Mouse (Mus musculus): ENCODE measurements around the gene Kcnk5. TPM values are rescaled to one million over a fixed set of nuclear protein-coding genes. Genes with fewer than 3 reads are reported as not detected.

The Kcnk5 gene
- polyA plus RNA-seq, 1 experiment: 1.6 TPM

DNA sequence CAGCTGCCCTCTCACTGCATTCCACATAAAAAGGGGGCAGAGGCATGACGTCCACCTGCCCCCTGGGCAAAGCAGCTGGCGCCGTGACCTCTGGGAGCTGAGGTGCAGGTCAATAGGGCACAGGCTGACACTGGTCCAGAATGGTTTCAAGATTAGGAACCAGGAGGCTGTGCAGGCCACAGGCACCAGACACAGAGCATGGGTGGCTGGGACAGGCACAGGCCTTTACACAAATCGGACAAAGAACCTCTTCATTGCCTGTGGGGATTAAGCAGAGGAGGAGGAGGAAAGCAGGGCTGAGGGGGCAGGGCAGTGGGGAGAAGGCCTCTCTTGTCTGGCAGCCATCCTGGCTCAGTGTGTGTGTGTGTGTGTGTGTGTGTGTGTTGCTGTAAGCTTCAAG, 37.5 kb downstream of the Kcnk5 start:
- Histone ChIP-seq H3K9me3 (ENCODE audit: control insufficient read depth, low read length) (no peaks in the 10 kb centered on the region), H3K4me1 (ENCODE audit: control insufficient read depth) (peaks cover under 1% of the 10 kb centered on the region), H3K27me3 (ENCODE audit: control insufficient read depth) (no peaks in the 10 kb centered on the region), H3K36me3 (ENCODE audit: control insufficient read depth) (peaks cover 93% of the 10 kb centered on the region), H3K4me3 (replicated peaks) (no peak overlapping the region)
- TF ChIP-seq GATA1 (IDR thresholded peaks at IDR 0.05; ENCODE audit: low read length): no peak
- TF ChIP-seq TAL1 (IDR thresholded peaks at IDR 0.05; ENCODE audit: low read length): no peak

DNA sequence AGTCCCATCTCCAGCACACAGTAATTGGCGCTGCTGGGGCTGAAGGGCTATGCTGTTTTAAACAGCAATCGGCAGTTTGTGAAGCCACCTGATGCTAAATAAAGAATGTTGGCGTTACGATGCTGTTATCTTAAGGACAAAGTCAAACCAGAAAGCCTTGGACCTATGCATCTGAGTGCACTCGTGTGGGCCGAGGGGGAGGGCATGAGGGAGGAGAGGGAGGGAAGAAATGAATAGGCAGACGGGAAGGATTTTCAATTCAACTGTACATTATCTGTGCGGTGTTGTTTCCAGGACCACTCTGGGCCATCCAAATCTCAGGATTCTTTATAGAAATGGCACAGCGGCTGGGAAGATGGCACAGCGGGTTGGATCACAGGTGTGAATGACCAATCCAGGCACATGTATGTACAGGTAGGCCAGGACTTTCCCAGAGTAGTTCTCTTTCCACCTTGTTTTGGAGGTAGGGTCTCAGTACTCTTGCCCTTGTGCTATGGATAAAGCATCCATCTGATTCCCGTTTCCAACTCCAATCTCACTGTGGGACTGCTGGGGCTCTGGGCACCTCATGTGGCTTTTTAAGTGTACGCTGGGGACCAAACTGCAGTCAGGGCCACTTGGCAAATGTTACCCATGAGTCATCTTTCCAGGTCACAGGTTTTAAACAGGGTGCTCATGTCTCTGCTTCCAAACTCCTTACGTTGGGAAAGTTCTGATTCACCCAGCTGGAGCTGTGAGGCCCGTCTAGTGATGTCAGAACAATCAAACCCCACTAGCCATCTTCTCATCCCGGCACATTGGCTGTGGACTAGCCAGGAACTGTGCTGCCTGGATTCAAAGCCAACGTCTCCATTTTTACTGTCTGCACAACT, 42.9 kb downstream of the Kcnk5 start, which contains the start of gene Saysd1:
TSS of gene Saysd1 (minus strand) at position 51 of the 872 bp plus-strand sequence.
- H3K9me3 ChIP-seq (ENCODE audit: control insufficient read depth, low read length): no peaks in the 10 kb centered on the region
- H3K36me3 ChIP-seq (ENCODE audit: control insufficient read depth): peaks cover 55% of the 10 kb centered on the region
- TF ChIP-seq TAL1 (IDR thresholded peaks at IDR 0.05; ENCODE audit: low read length): no peak
- no peak for TF ChIP-seq GATA1 (IDR thresholded peaks at IDR 0.05; ENCODE audit: low read length)
- no peak within 1 kb of the TSS for H3K4me3 ChIP-seq (replicated peaks)
- no peaks in the 10 kb centered on the region for H3K4me1 ChIP-seq (ENCODE audit: control insufficient read depth)
- H3K27me3 ChIP-seq (ENCODE audit: control insufficient read depth): no peaks in the 10 kb centered on the region

DNA sequence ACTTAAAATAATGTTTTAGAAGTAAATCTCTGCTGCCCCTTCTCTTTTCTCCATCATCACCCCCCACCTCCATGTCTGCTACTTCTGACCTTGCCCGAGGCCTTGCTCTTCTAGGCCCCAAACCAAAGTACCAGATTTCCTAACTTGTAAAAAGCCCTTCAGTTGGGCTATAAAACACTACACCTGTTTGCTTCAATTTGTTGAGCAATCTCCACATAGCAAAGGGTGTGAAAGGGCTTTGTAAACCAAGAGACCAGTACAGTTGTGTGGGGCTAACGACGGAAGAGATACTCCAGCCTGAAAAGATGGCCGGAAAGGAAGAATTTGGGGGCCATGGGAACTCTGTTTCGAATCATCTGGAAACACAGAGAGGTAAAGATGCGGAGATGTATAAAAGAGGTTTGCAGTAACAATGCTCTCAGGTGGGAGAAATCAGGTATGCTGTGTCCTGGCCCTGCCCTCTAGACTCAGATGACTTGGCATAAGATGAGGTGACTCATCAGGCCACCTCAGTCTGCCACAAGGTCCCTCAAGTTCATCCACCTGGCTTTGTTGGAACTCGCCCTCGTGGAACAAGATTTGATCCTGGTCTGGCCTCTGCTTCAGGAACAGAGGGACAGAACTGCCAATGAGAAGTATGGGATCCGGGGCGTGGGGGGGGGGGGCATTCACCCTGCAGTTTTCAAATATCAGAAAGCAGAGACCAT, 46.5 kb downstream of the Kcnk5 start:
- Histone ChIP-seq H3K36me3 (ENCODE audit: control insufficient read depth) (peaks cover 19% of the 10 kb centered on the region), H3K4me1 (ENCODE audit: control insufficient read depth) (no peaks in the 10 kb centered on the region), H3K9me3 (ENCODE audit: control insufficient read depth, low read length) (no peaks in the 10 kb centered on the region), H3K27me3 (ENCODE audit: control insufficient read depth) (no peaks in the 10 kb centered on the region), H3K4me3 (replicated peaks) (no peak overlapping the region)
- TF ChIP-seq GATA1 (IDR thresholded peaks at IDR 0.05; ENCODE audit: low read length) (no peak), TAL1 (IDR thresholded peaks at IDR 0.05; ENCODE audit: low read length) (no peak)

DNA sequence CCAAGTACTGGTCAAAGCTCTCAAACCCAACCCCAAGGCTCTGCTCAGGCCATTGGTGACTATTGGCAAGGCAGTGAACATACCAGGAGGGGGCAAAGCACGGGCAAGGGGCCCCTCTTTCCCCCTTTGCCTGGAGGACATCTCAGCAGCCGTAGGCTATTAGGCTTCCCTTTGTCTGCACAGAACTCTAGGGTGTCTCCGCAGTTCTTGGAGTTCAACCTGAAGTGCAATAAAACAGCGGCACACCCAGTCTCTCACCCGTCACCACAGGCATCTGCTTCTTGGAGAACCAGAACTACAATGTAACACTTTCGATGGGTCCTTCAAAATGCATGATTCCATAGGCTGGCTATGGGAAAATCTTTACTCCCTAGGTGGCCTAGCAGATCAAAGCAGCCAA, 53.4 kb downstream of the Kcnk5 start:
- no peak for TF ChIP-seq GATA1 (IDR thresholded peaks at IDR 0.05; ENCODE audit: low read length)
- no peak for TF ChIP-seq TAL1 (IDR thresholded peaks at IDR 0.05; ENCODE audit: low read length)
- no peaks in the 10 kb centered on the region for H3K9me3 ChIP-seq (ENCODE audit: control insufficient read depth, low read length)
- no peaks in the 10 kb centered on the region for H3K27me3 ChIP-seq (ENCODE audit: control insufficient read depth)
- H3K4me1 ChIP-seq (ENCODE audit: control insufficient read depth): no peaks in the 10 kb centered on the region
- H3K36me3 ChIP-seq (ENCODE audit: control insufficient read depth): no peaks in the 10 kb centered on the region
- no peak overlapping the region for H3K4me3 ChIP-seq (replicated peaks)

DNA sequence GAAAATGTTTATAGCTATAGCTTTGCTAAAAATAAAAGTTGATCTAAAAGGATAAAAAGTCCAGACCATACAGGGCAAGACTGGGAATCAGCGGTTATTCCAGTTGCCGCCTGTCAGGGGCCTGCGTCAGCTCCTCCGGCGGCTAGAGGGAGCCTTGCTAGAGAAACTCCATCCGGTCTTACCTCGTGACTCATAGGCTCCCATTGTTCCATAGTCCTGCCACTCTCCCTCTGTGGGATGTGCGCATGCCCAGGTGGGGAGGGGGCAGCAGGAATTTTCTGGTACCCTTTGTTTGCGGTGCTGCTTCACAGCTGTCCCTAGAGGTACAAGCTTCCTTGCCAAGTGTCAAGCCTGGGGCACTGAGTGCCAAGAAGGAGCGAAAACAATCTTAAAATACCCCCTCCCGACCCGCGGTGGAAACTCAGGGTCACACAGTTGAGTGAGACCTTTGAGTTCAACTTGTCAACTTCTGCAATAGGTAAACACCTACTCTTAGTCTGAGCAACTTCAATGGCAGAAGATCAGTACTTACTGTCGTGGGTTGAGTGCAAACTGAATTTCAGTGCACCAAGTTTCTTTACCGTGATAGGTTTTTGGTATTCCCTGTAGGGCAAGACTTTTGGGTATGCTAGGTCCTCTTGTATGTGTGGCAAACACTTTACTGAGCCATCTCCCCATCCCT, 54.1 kb downstream of the Kcnk5 start:
- Histone ChIP-seq H3K4me3 (replicated peaks) (no peak overlapping the region), H3K4me1 (ENCODE audit: control insufficient read depth) (no peaks in the 10 kb centered on the region), H3K36me3 (ENCODE audit: control insufficient read depth) (no peaks in the 10 kb centered on the region), H3K9me3 (ENCODE audit: control insufficient read depth, low read length) (no peaks in the 10 kb centered on the region), H3K27me3 (ENCODE audit: control insufficient read depth) (no peaks in the 10 kb centered on the region)
- TF ChIP-seq TAL1 (IDR thresholded peaks at IDR 0.05; ENCODE audit: low read length) (no peak), GATA1 (IDR thresholded peaks at IDR 0.05; ENCODE audit: low read length) (no peak)

DNA sequence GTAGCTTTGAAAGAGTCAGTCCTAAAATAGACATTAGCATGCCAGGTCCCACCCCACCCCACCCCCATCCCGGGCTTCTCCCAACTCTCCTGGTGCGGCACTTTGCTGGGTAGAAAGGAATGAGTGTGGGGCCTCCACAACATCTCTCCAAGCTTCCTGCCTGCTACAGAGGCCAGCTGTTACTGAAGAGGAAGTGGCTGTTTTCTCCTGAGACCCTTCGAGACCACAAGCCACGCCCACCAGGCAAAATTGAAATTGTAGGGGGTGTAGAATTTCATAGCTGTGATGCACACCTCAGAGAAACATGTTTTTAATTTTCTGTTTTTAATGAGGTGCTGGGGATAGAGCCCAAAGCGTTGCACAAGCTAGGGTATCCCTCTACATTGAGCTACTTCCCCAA, 60.7 kb downstream of the Kcnk5 start:
- no peaks in the 10 kb centered on the region for H3K27me3 ChIP-seq (ENCODE audit: control insufficient read depth)
- H3K4me1 ChIP-seq (ENCODE audit: control insufficient read depth): no peaks in the 10 kb centered on the region; the same call in 1 of the 2 replicates
- H3K9me3 ChIP-seq (ENCODE audit: control insufficient read depth, low read length): no peaks in the 10 kb centered on the region
- H3K4me3 ChIP-seq (replicated peaks): no peak overlapping the region
- H3K36me3 ChIP-seq (ENCODE audit: control insufficient read depth): no peaks in the 10 kb centered on the region
- TF ChIP-seq GATA1 (IDR thresholded peaks at IDR 0.05; ENCODE audit: low read length): no peak
- no peak for TF ChIP-seq TAL1 (IDR thresholded peaks at IDR 0.05; ENCODE audit: low read length)

DNA sequence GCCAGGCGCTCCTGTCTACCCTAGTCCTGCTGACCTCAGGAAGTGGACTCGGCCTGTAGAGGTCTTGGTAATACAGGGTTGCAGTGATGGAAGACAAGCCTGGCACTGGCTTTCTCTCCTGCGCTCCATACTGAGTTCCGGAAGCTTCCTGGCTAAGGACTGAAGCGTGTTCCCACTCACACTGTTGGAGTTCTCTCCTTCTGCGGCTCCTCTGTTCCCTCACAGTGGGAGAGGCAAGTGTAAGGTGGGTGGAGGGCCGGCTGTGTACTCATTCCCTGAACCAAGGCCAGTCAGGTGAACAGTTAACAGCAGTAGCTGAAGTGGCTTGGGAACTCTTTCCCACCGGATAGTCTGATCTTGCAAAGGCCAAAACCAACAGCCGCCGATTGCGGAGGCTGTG, 61.6 kb downstream of the Kcnk5 start:
- TF ChIP-seq GATA1 (IDR thresholded peaks at IDR 0.05; ENCODE audit: low read length) (no peak), TAL1 (IDR thresholded peaks at IDR 0.05; ENCODE audit: low read length) (no peak)
- H3K36me3 ChIP-seq (ENCODE audit: control insufficient read depth): no peaks in the 10 kb centered on the region
- no peaks in the 10 kb centered on the region for H3K27me3 ChIP-seq (ENCODE audit: control insufficient read depth)
- no peak overlapping the region for H3K4me3 ChIP-seq (replicated peaks)
- no peaks in the 10 kb centered on the region for H3K9me3 ChIP-seq (ENCODE audit: control insufficient read depth, low read length)
- H3K4me1 ChIP-seq (ENCODE audit: control insufficient read depth): no peaks in the 10 kb centered on the region; the same call in 1 of the 2 replicates

DNA sequence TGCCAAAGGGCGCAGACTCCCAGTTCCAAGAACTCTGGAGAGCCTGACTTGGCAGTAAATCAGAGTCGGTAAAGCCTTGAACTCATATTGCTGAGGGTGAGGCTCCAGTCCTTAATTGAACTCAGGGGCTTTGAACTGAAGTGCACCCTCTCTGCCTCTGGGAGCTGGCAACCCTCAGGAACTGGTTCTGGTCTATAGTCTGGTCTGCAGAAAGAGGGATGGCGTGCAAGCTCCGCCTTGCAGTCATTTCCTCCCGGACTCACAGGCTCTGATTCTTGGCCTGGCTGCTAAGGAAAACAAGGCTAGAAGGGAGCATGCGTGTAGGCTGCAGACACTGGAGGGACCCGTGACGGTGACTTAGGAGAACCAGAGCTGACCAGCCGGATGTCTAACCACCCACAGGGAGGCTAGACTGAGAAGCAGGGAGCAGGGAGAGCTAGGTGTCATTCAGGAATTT, 65.4 kb downstream of the Kcnk5 start:
- Histone ChIP-seq H3K4me3 (replicated peaks) (no peak overlapping the region), H3K9me3 (ENCODE audit: control insufficient read depth, low read length) (no peaks in the 10 kb centered on the region), H3K36me3 (ENCODE audit: control insufficient read depth) (no peaks in the 10 kb centered on the region), H3K4me1 (ENCODE audit: control insufficient read depth) (no peaks in the 10 kb centered on the region; the same call in 1 of the 2 replicates), H3K27me3 (ENCODE audit: control insufficient read depth) (no peaks in the 10 kb centered on the region)
- TF ChIP-seq GATA1 (IDR thresholded peaks at IDR 0.05; ENCODE audit: low read length) (no peak), TAL1 (IDR thresholded peaks at IDR 0.05; ENCODE audit: low read length) (no peak)

DNA sequence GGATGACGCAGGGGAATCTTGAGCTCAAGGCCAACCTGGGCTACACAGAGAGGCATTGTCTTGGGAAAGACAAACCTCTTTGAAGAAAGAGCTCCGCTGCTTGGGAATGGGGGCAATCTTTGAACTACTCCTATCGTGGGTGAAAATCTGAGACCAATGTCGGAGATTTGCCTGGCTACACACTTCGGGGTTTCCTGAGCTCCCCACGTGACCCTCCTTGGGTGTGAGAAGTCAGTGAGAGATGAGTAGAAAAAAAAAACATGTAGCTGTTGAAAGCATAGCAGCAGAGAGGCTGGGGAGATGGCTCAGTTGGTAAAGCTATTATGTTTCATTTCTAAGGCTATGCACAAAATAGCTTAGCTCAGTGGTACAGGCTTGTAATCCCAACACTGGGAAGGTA, 66.7 kb downstream of the Kcnk5 start:
- Histone ChIP-seq H3K4me3 (replicated peaks) (no peak overlapping the region), H3K27me3 (ENCODE audit: control insufficient read depth) (no peaks in the 10 kb centered on the region), H3K36me3 (ENCODE audit: control insufficient read depth) (no peaks in the 10 kb centered on the region), H3K4me1 (ENCODE audit: control insufficient read depth) (no peaks in the 10 kb centered on the region; the same call in 1 of the 2 replicates), H3K9me3 (ENCODE audit: control insufficient read depth, low read length) (no peaks in the 10 kb centered on the region)
- TF ChIP-seq GATA1 (IDR thresholded peaks at IDR 0.05; ENCODE audit: low read length) (no peak), TAL1 (IDR thresholded peaks at IDR 0.05; ENCODE audit: low read length) (no peak)

Measured in erythroblast, embryonic 14.5 days (primary cell).